Mouse (Mus musculus) midbrain, embryonic 14.5 days (tissue): ENCODE data around the gene Flad1. TPM values are rescaled to one million over a fixed set of nuclear protein-coding genes. Genes with fewer than 3 reads are reported as not detected.

Experiments
- ATAC-seq: fragments of 200-750 bp; cut with Nextera tagmentation; 2 replicates; pipeline ENCODE4 v1.8.0; 2017; ENCODE audit warnings: moderate number of reproducible peaks, moderate library complexity; ENCODE audit not compliant: low FRiP score, low TSS enrichment
- DNase-seq: peaks from one replicate; pipeline ENCODE4 v3.0.0-alpha.2; 2015
- H3K27ac ChIP-seq: fragments of 300-500 bp; sonication (generic); replicated peaks from 2 replicates; pipeline ENCODE4 v1.5.1; 2014; ENCODE audit warnings: mild to moderate bottlenecking, low read depth, low read length, moderate library complexity
- H3K27me3 ChIP-seq: fragments of 300-500 bp; sonication (generic); 2 replicates; pipeline ENCODE4 v1.6.1; 2014; ENCODE audit warnings: low read length, control low read depth, mixed read lengths; ENCODE audit not compliant: control insufficient read depth, insufficient read depth
- H3K36me3 ChIP-seq: fragments of 300-500 bp; sonication (generic); 2 replicates; pipeline ENCODE4 v1.6.1; 2014; ENCODE audit warnings: low read length, control low read depth; ENCODE audit not compliant: control insufficient read depth, insufficient read depth
- H3K4me1 ChIP-seq: fragments of 300-500 bp; sonication (generic); 2 replicates; pipeline ENCODE4 v1.6.1; 2014; ENCODE audit warnings: mild to moderate bottlenecking, antibody characterized with exemption, low read length, control low read depth; ENCODE audit not compliant: control insufficient read depth, insufficient read depth
- H3K4me2 ChIP-seq: fragments of 300-500 bp; sonication (generic); 2 replicates; pipeline ENCODE4 v1.6.1; 2014; ENCODE audit warnings: mild to moderate bottlenecking, low read length, moderate library complexity
- H3K4me3 ChIP-seq: fragments of 300-500 bp; sonication (generic); replicated peaks from 2 replicates; pipeline ENCODE4 v1.5.1; 2014; ENCODE audit warnings: low read depth, low read length
- H3K9ac ChIP-seq: fragments of 300-500 bp; sonication (generic); replicated peaks from 2 replicates; pipeline ENCODE4 v1.6.1; 2014; ENCODE audit warnings: mild to moderate bottlenecking, low read length, moderate library complexity
- H3K9me3 ChIP-seq: fragments of 300-500 bp; sonication (generic); 2 replicates; pipeline ENCODE4 v1.6.1; 2016; ENCODE audit warnings: low read length, control low read depth, mixed read lengths; ENCODE audit not compliant: control insufficient read depth
- WGBS: fragments of 180-500 bp; shearing (Covaris S2); extraction: QIAGEN DNeasy Blood & Tissue Kit; methylation state at CpG from one replicate; pipeline ENCODE4 v1.1.7; 2014; 5-methylcytosine and 5-hydroxymethylcytosine counted together
- polyA plus RNA-seq: library from polyadenylated mRNA; unstranded; fragments of >200 nt; fragmentation: Nextera tagmentation; extraction: Ambion mirVana; gene quantifications from 2 replicates; pipeline ENCODE4 v1.2.1, GENCODE M21; 2014

Gene Flad1
- polyA plus RNA-seq, 1 experiment from 2014 or later, result 34.9 TPM

DNA sequence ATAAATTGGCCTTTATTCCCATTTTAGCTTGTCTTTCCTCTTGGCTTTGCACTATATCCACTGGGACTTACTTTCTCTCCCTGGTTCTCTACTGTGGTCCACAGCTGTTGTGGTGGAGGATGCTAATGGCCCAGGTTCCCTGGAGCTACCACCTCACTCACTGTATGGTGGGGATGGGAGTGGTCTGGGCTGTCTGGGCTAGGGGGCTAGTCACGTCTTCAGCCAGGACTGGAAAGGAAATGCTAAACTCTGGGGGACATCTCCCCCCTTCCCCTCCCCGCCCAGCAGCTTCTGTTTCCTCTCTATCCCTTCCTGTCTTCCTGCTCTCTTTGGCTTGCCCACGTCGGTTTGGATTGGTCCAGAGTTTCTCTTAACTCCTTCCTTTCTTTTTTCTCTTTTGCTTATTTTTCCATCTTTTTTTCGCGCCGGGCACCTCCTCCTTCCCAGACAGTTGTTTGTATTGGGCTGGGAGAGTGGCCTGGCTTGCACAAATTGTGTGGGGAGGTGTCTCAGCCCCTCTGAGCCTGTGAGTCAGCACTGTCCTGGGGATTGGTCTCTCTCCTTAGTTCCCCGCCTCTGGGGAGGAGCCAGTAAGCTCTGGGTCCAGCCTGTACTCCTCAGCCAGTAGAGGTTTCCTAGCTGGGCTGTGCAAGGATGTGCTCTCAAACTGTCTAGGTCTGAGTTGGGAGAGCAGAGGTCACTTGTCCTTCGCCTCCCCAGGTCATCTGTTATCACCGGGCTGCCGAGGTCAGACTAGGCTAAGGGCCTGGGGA is 9.5 kb upstream of the Flad1 start:
- peak; percentile 65 for DNase-seq
- Histone ChIP-seq H3K4me3 (peak overlapping the region; percentile 25), H3K4me1 (peaks cover 22% of the 10 kb centered on the region), H3K27ac (no peak overlapping the region), H3K9ac (peak overlapping the region; percentile 49), H3K9me3 (no peaks in the 10 kb centered on the region), H3K36me3 (0 out of 2 replicates have a peak, but pooled peaks cover under 1% of the 10 kb centered on the region), H3K4me2 (peak overlapping the region; percentile 51), H3K27me3 (no peaks in the 10 kb centered on the region)
- 6% methylated on average over 11 of the region's 11 CpGs for WGBS
- ATAC-seq, result no peak

DNA sequence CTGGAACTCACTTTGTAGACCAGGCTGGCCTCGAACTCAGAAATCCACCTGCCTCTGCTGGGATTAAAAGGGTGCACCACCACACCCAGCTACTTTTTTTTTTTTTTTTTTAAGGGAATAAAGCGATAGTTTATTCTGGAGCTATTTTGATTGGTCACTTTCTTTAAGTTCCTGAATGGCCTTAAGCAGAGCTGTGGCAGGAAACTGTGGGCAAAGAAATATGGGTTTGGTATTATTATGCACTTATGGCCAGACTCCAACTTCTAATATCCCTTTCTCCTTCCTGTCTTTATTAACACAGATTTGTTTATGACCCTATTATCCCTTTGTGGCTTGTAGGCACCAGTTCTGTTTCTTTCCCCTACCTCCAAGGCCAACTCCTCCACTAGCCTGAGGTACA is 8.8 kb upstream of the Flad1 start:
- DNase-seq (no peak), ATAC-seq (no peak)
- Histone ChIP-seq H3K36me3 (peaks cover 6% of the 10 kb centered on the region; the same call in 1 of the 2 replicates), H3K4me3 (no peak overlapping the region), H3K9ac (no peak overlapping the region), H3K4me2 (peak overlapping the region; percentile 51; the same call in 1 of the 2 replicates), H3K27me3 (no peaks in the 10 kb centered on the region), H3K9me3 (no peaks in the 10 kb centered on the region), H3K4me1 (peaks cover 22% of the 10 kb centered on the region), H3K27ac (no peak overlapping the region)
- 75% methylated on average over 2 of the region's 2 CpGs for WGBS

- peaks cover 22% of the 10 kb centered on the region for H3K4me1 ChIP-seq
- H3K27me3 ChIP-seq, result no peaks in the 10 kb centered on the region
- H3K9ac ChIP-seq, result no peak overlapping the region; the same call in 1 of the 2 replicates
- H3K27ac ChIP-seq, result no peak overlapping the region
- H3K36me3 ChIP-seq, result peaks cover 6% of the 10 kb centered on the region; the same call in 1 of the 2 replicates
- peak overlapping the region; percentile 56 for H3K4me3 ChIP-seq
- no peaks in the 10 kb centered on the region for H3K9me3 ChIP-seq
- ATAC-seq (no peak), DNase-seq (no peak)
- peak overlapping the region; percentile 93 for H3K4me2 ChIP-seq
- WGBS, result 37% methylated on average over 3 of the region's 3 CpGs
These were observed 8.3 kb upstream of the Flad1 start for GRCm38 (mm10) chr3:89419981-89420380.

- Histone ChIP-seq H3K4me1 (peaks cover 22% of the 10 kb centered on the region), H3K4me2 (peak overlapping the region; percentile 93), H3K9ac (peak overlapping the region; percentile 58), H3K36me3 (peaks cover 6% of the 10 kb centered on the region; the same call in 1 of the 2 replicates), H3K27me3 (no peaks in the 10 kb centered on the region), H3K27ac (peak overlapping the region; percentile 77; the same call in 1 of the 2 replicates), H3K4me3 (peak overlapping the region; percentile 56), H3K9me3 (no peaks in the 10 kb centered on the region)
- DNase-seq, result peak; percentile 18
- ATAC-seq, result no peak
- WGBS, result 6% methylated on average over 9 of the region's 9 CpGs
These were observed 7.9 kb upstream of the Flad1 start for GRCm38 (mm10) chr3:89419571-89419970.

- Histone ChIP-seq H3K36me3 (peaks cover 6% of the 10 kb centered on the region), H3K4me2 (peak overlapping the region; percentile 93), H3K9ac (peak overlapping the region; percentile 58), H3K27ac (peak overlapping the region; percentile 77), H3K9me3 (no peaks in the 10 kb centered on the region), H3K27me3 (no peaks in the 10 kb centered on the region), H3K4me1 (peaks cover 22% of the 10 kb centered on the region), H3K4me3 (peak overlapping the region; percentile 56)
- under 1% methylated on average over 16 of the region's 16 CpGs for WGBS
- ATAC-seq (peak; percentile 34), DNase-seq (no peak)
These were observed 7.2 kb upstream of the Flad1 start for GRCm38 (mm10) chr3:89418861-89419250.

GRCm38 (mm10) chr3:89418170-89418860 is 6.6 kb upstream of the Flad1 start, which contains the start of the genes Cks1b and Shc1:
Gene Cks1b, minus strand, starts transcription at chr3:89418383.
Gene Shc1, plus strand, starts transcription at chr3:89418443.
- DNase-seq (peak; percentile 97), ATAC-seq (peak; percentile 96)
- peak within 1 kb of the TSS; percentile 58 for H3K9ac ChIP-seq
- peaks cover 22% of the 10 kb centered on the region for H3K4me1 ChIP-seq
- no peaks in the 10 kb centered on the region for H3K27me3 ChIP-seq
- under 1% methylated on average over 39 of the region's 39 CpGs for WGBS
- peaks cover 6% of the 10 kb centered on the region for H3K36me3 ChIP-seq
- peak within 1 kb of the TSS; percentile 77 for H3K27ac ChIP-seq
- no peaks in the 10 kb centered on the region for H3K9me3 ChIP-seq
- peak within 1 kb of the TSS; percentile 93 for H3K4me2 ChIP-seq
- H3K4me3 ChIP-seq, result peak within 1 kb of the TSS; percentile 56

DNA sequence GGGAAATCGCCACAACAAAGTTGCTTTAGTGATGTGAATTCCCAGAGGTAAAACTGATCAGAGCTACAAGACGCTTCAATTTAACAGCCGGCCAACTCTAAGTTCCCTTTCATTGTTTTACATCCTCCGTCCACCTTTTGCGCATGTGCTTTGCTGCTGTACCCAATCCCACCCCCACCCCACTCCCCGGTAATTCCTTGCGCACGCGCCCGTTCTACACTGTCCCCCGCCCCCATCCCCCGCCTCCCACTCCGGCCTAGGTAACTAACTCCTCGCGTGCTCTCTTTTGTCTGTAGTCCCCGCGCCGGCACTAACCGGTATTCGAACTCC is 6.1 kb upstream of the Flad1 start:
- ATAC-seq, result peak; percentile 44
- peak; percentile 87 for DNase-seq
- H3K4me1 ChIP-seq, result peaks cover 22% of the 10 kb centered on the region
- no peaks in the 10 kb centered on the region for H3K27me3 ChIP-seq
- H3K4me3 ChIP-seq, result peak overlapping the region; percentile 56
- no peak overlapping the region; the same call in 1 of the 2 replicates for H3K9ac ChIP-seq
- WGBS, result under 1% methylated on average over 20 of the region's 20 CpGs
- peak overlapping the region; percentile 93 for H3K4me2 ChIP-seq
- no peaks in the 10 kb centered on the region for H3K9me3 ChIP-seq
- H3K36me3 ChIP-seq, result peaks cover 6% of the 10 kb centered on the region
- H3K27ac ChIP-seq, result no peak overlapping the region; the same call in 1 of the 2 replicates

DNA sequence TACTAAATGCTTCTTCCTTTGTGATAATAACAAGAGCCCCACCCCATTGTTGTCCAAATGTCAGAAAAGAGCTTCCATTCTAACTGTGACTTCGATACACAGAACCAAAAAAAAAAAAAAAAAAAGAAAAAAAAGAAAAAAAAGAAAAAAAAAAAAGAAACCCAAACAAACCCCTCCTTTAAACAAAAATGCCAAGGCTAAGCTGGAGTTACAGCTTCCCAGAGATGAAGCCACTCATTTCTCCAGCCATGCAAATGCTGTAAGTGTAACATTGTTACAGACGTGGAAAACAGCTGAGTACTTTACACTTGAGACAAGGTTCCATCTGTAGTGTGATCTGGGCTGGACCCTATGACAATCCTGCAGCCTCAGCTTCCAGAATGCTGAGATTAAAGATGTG is 5.5 kb upstream of the Flad1 start:
- whole genome bisulfite sequencing, result 32% methylated on average over 2 of the region's 2 CpGs
- H3K9ac ChIP-seq, result no peak overlapping the region; the same call in 1 of the 2 replicates
- no peaks in the 10 kb centered on the region for H3K9me3 ChIP-seq
- H3K4me2 ChIP-seq, result peak overlapping the region; percentile 93
- H3K4me3 ChIP-seq, result peak overlapping the region; percentile 56
- H3K4me1 ChIP-seq, result peaks cover 21% of the 10 kb centered on the region
- ATAC-seq (no peak), DNase-seq (no peak)
- peaks cover 6% of the 10 kb centered on the region for H3K36me3 ChIP-seq
- H3K27me3 ChIP-seq, result no peaks in the 10 kb centered on the region
- H3K27ac ChIP-seq, result no peak overlapping the region
